Mouse (Mus musculus): Measurements from ENCODE around the gene Papola. TPM values are rescaled to one million over a fixed set of nuclear protein-coding genes. Genes with fewer than 3 reads are reported as not detected.
"Not testable (repeated sequence)": the region's sequence is repeated elsewhere in the genome, so short reads cannot be mapped to it uniquely, and the experiment has no call there.

Gene Papola
- polyA plus RNA-seq, 2 experiments from 2014 or later = 109 to 124 TPM

- ATAC-seq = no peak
Measured at GRCm38 (mm10) chr12:105806205-105806604, 21.7 kb downstream of the Papola start.

DNA sequence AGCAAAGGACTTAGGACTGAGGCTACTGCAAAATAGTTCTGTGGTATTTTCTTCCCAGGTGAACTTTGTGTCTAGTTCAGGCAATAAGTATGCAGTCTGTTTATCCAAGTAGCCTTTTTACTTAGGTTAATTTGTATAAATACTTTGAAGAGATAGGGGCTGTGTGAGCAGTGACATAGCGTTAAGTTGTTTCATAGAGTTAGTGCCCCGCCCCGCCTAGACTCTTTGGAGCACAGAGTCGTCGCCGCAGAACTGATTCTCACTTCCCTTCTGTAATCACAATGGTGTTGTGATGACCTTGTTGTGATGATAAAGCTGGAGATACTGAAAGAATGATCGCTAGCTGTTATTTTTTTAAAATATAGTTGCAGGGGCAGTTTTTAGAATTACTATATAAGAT, 22.9 kb downstream of the Papola start:
- ATAC-seq = no peak

DNA sequence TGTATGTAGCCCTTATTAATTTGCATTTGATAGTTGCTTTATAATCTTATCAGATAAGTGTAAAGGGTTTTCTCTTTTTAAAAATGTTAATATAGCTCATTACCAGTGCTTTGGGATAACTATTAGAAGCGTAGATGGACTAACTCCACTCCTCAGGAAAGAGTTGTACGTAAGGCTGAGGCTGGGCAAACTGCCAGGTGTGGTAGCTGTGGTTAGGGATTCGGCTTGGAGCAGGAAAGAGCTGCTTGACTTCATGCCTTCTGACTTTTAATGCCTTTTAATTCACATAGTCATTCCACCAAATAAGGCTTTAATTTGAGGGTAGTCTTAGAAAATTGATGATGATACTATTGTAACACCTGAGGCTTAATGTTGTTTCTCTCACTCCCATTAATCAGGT, 24.5 kb downstream of the Papola start:
- ATAC-seq = no peak

GRCm38 (mm10) chr12:105810608-105811007, 26.1 kb downstream of the Papola start:
- ATAC-seq = no peak

GRCm38 (mm10) chr12:105813957-105814356, 29.5 kb downstream of the Papola start:
- ATAC-seq = no peak

DNA sequence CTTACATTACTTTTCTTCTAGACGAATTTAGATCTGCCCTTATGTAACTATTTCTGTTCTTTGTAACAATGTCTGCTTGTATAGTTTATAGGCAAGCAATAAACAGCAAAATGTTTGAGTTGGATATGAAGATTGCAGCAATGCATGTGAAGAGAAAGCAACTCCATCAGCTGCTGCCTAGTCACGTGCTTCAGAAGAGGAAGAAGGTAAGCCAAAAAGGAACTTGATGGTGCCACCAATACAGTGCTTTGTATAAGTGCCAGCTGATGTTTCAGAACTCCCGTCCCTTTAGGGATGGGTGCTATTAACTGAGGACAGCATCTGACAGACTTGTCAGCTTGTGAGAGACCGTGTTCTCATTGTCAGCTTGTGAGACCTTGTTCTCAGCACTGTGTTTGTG, 39.0 kb downstream of the Papola start:
- ATAC-seq = no peak

GRCm38 (mm10) chr12:105824743-105825142, 40.2 kb downstream of the Papola start:
- ATAC-seq = no peak

DNA sequence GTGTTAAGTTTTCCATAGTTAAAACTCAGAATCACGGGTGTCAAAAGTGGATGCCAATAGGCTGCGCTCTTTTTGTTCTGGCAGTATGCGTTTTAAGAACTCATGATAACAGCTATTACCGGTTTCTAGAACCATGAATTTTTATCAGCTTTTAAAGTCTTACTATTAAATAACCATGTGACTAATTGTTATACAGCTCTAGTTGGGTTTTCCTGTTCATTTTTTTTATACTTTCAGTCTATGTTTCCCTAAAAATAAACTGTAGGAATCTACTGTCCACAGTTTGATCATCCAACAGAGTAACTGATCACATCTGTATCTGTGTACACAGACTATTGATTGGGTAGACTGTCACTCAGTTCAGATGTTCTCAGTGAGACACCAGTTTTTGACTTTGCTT, 40.8 kb downstream of the Papola start:
- ATAC-seq = no peak

DNA sequence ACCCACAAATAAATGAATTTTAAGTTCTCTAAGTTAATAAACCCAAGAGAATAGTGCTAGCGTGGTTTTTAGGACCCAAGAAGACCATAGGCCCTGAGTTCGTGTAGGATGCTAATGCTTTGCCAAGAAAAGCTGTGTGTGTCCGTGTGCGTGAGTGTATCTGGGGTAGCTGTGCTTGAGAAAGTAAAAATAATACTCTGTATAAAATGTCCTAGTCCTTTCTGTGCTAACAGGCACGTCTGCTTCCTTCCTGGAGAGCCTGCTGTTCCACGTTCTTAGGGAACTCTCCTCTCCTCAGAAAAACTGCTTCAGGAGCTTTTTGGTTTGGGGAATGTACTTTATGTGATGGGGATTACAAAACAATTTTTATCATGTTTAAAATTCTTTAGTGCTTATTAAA, 48.0 kb downstream of the Papola start:
- no peak for ATAC-seq

DNA sequence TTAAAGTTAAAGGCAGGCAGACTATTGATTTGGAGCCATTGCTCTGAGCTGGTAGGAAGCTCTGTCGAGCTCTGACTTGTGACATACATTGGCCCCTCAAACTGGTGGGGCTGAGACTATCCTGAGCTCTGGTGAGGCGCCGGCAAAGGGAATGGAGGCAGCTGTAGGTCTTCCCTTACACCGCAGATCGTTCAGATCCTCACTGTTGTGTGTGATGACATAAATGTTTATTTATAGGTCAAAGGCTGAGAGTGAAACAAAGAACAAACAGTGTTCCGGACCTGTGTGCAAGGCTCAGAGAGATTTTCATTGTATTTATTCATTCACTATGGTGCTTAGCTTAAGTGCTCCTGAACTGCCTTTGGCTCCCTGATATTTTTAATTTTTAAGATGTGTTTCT, 50.4 kb downstream of the Papola start:
- no peak for ATAC-seq

DNA sequence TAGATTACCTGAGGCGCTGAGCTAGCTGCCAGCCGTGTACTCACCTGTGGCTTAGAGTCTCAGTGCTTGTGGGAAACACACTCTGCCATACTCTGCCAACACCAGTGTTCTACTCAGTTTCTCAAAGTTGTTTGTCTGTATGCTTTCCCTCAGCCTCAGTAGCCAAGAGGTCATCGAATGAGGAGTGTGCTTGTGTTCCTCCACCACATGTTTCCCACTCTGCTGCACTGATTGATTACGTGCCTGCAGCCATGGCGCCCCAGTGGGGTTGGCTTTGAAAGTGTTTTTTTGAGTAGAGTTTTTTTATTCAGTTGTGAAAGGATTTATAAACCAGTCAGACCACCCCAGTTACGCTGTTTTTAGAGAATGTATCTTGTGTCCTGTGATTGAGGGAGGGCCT, 51.1 kb downstream of the Papola start:
- no peak for ATAC-seq

- no peak for ATAC-seq
Measured at GRCm38 (mm10) chr12:105836196-105836595, 51.7 kb downstream of the Papola start.

- no peak for ATAC-seq
Measured at GRCm38 (mm10) chr12:105839096-105839495, 54.6 kb downstream of the Papola start.

DNA sequence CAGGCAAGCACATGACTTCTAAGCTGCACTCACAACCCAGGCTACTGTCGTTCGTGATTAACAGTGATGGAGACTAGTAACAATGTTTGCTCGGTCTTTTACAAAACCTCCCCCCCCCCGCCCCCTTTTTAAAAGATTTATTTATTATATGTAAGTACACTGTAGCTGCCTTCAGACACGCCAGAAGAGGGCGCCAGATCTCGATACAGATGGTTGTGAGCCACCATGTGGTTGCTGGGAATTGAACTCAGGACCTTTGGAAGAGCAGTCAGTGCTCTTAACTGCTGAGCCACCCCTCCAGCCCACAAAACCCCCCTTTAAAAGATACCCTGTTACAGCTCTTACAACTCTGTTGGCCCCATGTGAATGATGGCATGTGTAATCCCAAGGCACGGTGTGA, 56.1 kb downstream of the Papola start:
- not testable (repeated sequence) for ATAC-seq

- no peak for ATAC-seq
Measured at GRCm38 (mm10) chr12:105843243-105844005, 58.9 kb downstream of the Papola start.

DNA sequence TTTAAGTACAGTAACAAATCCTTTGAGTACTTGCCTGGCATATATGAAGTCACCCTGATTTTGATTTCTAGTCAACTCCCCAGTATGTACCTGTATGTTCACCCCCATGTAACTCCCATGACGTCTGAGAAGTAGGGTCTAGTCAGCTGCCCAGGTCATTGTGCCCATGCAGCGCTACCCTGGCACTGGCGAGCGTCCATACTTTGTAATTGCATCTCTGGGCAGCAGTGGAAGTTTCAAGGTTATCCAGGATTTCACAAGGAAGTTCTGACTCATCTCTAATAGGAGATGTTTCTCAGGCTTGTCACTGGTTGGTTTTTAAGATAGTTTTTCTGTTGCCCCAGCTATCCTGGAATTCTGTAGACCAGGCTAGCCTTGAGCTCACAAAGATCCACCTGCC, 59.9 kb downstream of the Papola start:
- no peak for ATAC-seq

GRCm38 (mm10) chr12:105849102-105849501, 64.6 kb downstream of the Papola start:
- ATAC-seq = no peak

DNA sequence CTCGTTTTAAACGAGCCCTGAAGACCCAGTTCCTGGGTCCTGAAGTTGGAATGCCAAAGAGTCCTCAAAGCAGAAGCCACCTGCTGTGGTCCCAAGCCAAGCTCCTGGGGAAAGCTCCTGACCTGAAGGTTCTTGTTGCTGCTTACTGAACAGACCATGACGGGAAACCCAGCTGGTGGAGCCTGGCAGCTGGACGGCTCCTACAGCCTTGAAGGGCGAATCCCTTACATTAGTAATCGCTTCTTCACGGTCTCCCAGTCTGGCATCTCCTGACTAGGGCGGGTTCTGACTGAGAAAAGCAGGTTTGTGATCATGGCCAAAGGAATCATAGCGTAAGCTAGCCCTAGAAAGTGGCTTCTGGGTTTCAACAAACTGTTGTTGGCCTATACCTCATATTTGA, 66.2 kb downstream of the Papola start:
- ATAC-seq = no peak

DNA sequence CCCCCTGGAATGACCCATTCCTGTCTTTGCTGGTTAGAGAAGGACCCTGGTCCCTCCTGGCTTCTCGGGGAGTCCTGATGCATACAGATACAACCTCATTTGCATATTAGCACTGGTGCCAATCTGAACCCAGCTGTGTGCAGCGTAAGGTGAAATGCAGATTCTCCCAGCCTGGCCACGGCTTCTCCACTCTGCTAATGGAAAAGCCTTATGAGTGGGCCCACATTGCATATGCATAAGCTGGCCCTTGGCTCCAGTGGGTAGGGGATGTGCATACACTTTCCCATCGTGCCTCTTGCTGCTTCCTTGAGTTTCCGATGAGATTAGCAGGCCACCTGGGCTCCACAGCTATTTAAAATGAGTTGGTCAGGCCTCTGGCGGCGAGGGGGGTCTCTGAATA, 68.3 kb downstream of the Papola start:
- no peak for ATAC-seq

DNA sequence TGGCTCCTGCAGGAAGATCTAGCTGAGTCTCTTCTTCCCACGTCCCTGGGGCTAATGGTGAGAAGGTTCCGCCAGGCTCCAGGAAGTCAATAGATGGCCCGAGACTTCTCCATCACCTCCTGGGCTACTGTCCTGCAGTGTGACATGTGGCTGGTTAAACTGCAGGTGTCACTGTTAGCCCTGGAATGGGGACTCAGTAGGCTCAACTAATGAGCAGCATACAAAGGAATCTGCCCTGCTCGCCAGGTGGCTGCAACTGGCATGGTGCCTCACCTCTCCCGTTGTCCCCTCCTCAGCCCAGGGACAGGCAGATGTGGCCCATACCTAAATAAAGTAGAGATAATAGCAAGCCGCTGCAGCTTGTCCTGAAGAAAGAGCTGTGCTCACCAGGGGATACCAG, 70.1 kb downstream of the Papola start:
- no peak for ATAC-seq

- ATAC-seq = no peak
Measured at GRCm38 (mm10) chr12:105857902-105858640, 73.6 kb downstream of the Papola start.

GRCm38 (mm10) chr12:105862072-105862471, 77.6 kb downstream of the Papola start:
- no peak for ATAC-seq

DNA sequence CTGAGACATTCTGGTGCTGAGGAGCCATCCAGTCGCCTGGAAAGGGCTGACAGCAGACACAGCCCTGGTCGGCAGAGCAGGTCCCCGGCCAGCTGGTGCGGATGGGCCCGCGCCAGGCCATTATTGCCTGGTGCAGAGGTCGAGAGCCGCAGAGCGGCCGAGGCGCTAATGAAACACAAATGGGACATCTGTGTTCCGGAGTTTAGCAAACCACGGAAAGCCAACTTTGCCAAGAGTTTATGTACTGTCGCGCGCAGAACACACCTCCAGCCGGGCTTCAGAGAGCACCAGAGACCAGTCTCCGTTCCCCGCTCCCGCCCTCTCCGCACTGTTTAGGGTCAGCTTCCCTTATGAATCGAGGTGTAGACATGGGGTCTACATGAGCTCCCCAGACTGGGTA, 78.1 kb downstream of the Papola start:
- ATAC-seq = no peak

DNA sequence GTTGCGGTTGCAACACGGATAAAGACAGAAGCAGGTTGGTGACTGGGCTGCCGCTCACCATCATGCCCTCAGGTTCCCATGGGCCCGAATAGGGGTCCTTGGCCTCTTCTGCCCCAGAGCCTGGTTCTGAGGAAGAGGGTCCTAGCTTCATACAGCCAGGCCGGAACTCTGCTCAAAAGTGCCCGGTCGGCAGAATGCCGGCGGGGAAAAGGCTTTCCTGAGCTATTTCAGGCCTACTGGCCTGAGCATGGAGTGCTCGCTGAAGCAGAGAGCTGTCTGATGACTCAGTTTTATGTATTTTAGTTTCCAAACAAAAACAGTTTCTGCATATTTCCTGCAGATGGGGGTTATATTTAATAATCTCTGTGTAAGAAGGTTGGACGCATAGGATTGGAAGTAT, 78.9 kb downstream of the Papola start:
- no peak for ATAC-seq
